Mouse (Mus musculus) lung, postnatal 0 days (tissue): ENCODE data around the gene Slc30a6.

ENCODE experiments used
- CTCF ChIP-seq: IDR thresholded peaks from 2 replicates; pipeline ENCODE4 v1.5.1; 2016; ENCODE audit warnings: antibody characterized with exemption, mild to moderate bottlenecking
- EP300 ChIP-seq: IDR thresholded peaks from 2 replicates; pipeline ENCODE4 v1.6.1; 2016; ENCODE audit warnings: antibody characterized with exemption, mild to moderate bottlenecking, control low read depth

DNA sequence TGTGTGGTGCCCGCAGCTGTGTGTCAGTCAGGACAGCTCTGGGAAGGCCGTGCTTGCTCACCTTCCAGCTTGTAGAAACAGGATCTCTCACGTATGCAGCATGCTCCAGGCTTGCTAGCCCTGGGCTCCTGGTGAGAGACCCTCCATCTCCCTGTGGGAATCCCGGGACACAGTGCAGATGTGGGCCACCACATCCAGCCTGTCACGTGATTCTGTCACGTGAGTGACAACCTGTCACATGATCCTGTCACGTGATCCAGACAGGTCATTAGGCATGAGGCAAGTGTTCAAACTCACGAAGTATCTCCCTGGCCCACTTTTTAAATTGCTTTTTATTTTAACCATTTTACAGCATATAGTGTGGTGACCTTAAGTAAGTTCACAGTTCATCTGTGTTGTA is 17.9 kb downstream of the Slc30a6 start:
- no peak for TF ChIP-seq CTCF
- TF ChIP-seq EP300 = no peak
